Mouse (Mus musculus) heart, embryonic 12.5 days (tissue): Measurements from ENCODE around the gene Eef1g. TPM values are rescaled to one million over a fixed set of nuclear protein-coding genes. Genes with fewer than 3 reads are reported as not detected.

ENCODE experiments used
- polyA plus RNA-seq: library from polyadenylated mRNA; unstranded; fragments of >200 nt; fragmentation: Nextera tagmentation; extraction: Ambion mirVana; gene quantifications from 2 replicates; pipeline ENCODE4 v1.2.1, GENCODE M21; 2016

Gene Eef1g
- polyA plus RNA-seq, 1 experiment from 2014 or later, result 281 TPM

Other genes starting within 250 kb of the Eef1g start
- 87.6 and 88.9 TPM in 2 replicates for gene Slc3a2, start 243.7 kb upstream of the Eef1g start, polyA plus RNA-seq
- 48.9 and 52.9 TPM in 2 replicates for gene Wdr74, start 231.2 kb upstream of the Eef1g start, polyA plus RNA-seq
- 1.8 and 2.8 TPM in 2 replicates for gene 1700092M07Rik, start 226.3 kb upstream of the Eef1g start, polyA plus RNA-seq
- gene Stx5a, start 225.6 kb upstream of the Eef1g start, polyA plus RNA-seq, result 86.1 and 88.1 TPM in 2 replicates
- 135 and 149 TPM in 2 replicates for gene Nxf1, start 210.0 kb upstream of the Eef1g start, polyA plus RNA-seq
- 145 and 146 TPM in 2 replicates for gene Tmem223, start 196.0 kb upstream of the Eef1g start, polyA plus RNA-seq
- 49.7 and 51.9 TPM in 2 replicates for gene Tmem179b, start 192.6 kb upstream of the Eef1g start, polyA plus RNA-seq
- 22.5 and 23.3 TPM in 2 replicates for gene Taf6l, start 180.6 kb upstream of the Eef1g start, polyA plus RNA-seq
- 137 and 145 TPM in 2 replicates for gene Polr2g, start 168.5 kb upstream of the Eef1g start, polyA plus RNA-seq
- gene Zbtb3, start 164.5 kb upstream of the Eef1g start, polyA plus RNA-seq, result 3.8 and 4.1 TPM in 2 replicates
- 36.3 and 37.0 TPM in 2 replicates for gene Ttc9c, start 147.7 kb upstream of the Eef1g start, polyA plus RNA-seq
- gene Hnrnpul2, start 147.0 kb upstream of the Eef1g start, polyA plus RNA-seq, result 3.8 TPM in 2 replicates
- not detected in 2 replicates for gene AC129217.1, start 137.3 kb upstream of the Eef1g start, polyA plus RNA-seq
- gene Bscl2, start 129.6 kb upstream of the Eef1g start, polyA plus RNA-seq, result 41.0 and 41.1 TPM in 2 replicates
- 2.5 and 2.9 TPM in 2 replicates for gene Gng3, start 127.8 kb upstream of the Eef1g start, polyA plus RNA-seq
- 0.77 and 0.78 TPM in 2 replicates for gene Lrrn4cl, start 116.3 kb upstream of the Eef1g start, polyA plus RNA-seq
- gene Ubxn1, start 95.5 kb upstream of the Eef1g start, polyA plus RNA-seq, result 138 and 142 TPM in 2 replicates
- gene Uqcc3, start 86.1 kb upstream of the Eef1g start, polyA plus RNA-seq, result 52.7 and 60.6 TPM in 2 replicates
- 61.5 and 66.4 TPM in 2 replicates for gene Lbhd1, start 83.3 kb upstream of the Eef1g start, polyA plus RNA-seq
- not detected in 2 replicates for gene Gm49403, start 83.1 kb upstream of the Eef1g start, polyA plus RNA-seq
- gene 1810009A15Rik, start 78.2 kb upstream of the Eef1g start, polyA plus RNA-seq, result 64.2 and 64.5 TPM in 2 replicates
- gene Gm49416, start 78.1 kb upstream of the Eef1g start, polyA plus RNA-seq, result not detected in 2 replicates
- 28.9 and 30.1 TPM in 2 replicates for gene Ints5, start 74.0 kb upstream of the Eef1g start, polyA plus RNA-seq
- 78.7 and 83.6 TPM in 2 replicates for gene Ganab, start 69.0 kb upstream of the Eef1g start, polyA plus RNA-seq
- gene B3gat3, start 46.7 kb upstream of the Eef1g start, polyA plus RNA-seq, result 46.6 and 46.8 TPM in 2 replicates
- 2.4 and 2.5 TPM in 2 replicates for gene Rom1, start 37.7 kb upstream of the Eef1g start, polyA plus RNA-seq
- 13.3 and 13.5 TPM in 2 replicates for gene Eml3, start 37.5 kb upstream of the Eef1g start, polyA plus RNA-seq
- gene Mta2, start 25.2 kb upstream of the Eef1g start, polyA plus RNA-seq, result 106 and 115 TPM in 2 replicates
- 17.1 and 19.4 TPM in 2 replicates for gene Tut1, start 13.2 kb upstream of the Eef1g start, polyA plus RNA-seq
- 26.0 and 27.1 TPM in 2 replicates for gene Ahnak, start 22.2 kb downstream of the Eef1g start, polyA plus RNA-seq
- not detected in 2 replicates for gene Scgb1a1, start 120.9 kb downstream of the Eef1g start, polyA plus RNA-seq
- 11.3 and 14.1 TPM in 2 replicates for gene Asrgl1, start 168.6 kb downstream of the Eef1g start, polyA plus RNA-seq